Mouse (Mus musculus): Measurements from ENCODE around the gene Scp2.

The Scp2 gene

DNA sequence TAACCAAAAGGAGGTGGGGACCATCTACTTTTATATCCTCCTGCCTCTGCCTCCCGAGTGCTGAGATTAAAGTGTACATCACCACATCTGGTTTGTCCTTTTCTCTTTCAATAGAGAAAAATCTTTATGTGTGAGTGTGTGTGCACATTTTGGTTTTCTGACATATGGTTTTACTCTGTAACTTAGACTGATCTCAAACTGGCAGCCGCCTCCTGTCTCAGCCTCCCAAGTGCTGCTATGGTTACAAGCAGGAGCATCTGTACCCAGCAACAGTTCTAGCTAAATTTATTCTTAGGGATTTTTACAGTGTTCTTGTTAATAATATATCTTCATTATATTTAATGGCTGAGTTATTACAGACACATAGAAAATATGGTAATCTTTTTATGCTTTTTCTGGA, 87.6 kb downstream of the Scp2 start:
- no peak for DNase-seq

DNA sequence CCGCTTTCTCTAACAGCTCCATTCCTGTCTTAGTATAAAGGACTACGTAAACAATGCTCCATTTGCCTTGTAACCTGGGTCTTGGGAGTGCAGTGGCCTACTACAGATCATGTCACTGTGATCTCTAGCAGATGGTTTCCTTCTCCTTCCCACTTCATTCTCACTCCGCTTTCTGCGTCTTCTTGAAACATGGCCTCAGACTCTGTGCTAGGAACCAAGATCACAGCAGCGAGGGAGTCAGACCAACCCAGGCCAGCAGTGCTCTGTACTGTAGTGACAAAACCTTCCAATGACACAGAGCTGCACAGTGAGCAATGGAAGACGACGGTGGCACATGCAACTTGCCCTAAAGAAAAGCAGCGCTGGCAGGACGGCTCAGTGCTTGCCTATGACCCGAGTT, 88.9 kb downstream of the Scp2 start:
- DNase-seq, result no peak

DNA sequence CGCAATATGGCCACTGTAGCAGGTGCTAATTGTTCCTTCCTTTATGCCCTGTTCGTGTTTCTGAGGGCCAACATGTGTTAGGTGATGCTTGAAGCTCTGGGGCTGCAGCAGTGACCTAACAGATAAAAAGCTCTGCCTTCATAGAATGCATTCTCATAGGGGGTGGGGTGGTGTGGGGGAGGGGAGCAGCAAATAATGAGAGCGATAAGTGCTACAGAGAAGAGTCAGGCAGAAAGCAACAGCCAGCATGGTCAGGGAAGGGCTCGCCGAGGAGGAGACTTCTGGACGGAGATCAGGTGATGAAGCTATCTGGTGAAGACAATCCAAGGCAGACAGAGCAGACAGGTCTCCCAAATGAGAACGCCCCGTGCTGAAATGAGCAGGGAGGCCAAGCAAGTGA, 92.1 kb downstream of the Scp2 start:
- no peak for DNase-seq

DNA sequence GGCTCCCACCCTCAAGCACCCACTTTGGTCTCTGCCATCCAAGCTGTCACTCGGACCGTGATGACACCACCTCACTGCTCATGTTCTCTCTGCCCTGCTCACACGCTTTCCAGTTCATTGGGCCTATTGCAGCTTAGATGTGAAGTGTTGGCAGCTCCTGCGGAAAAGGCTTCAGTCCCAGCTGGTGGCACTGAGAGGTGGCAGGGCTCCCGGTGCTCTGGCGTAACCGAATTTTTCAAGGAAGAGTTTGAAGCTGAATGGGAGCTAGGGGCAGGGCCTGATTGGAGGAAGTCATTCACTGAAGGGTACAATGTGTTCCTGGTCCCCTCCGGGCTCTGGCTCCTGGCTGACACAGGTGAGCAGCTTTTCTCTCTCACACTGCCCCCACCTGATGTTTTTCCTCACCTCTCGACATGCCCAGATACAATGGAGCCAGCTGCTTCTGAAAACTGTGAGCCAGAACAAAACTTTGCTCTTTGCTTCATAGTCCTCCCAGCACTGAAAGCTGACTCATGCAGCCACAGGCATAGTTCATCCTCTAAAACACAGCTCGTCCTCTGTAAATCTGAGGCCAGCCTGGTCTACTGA, 93.0 kb downstream of the Scp2 start:
- peak; percentile 68 to 76 for DNase-seq

DNA sequence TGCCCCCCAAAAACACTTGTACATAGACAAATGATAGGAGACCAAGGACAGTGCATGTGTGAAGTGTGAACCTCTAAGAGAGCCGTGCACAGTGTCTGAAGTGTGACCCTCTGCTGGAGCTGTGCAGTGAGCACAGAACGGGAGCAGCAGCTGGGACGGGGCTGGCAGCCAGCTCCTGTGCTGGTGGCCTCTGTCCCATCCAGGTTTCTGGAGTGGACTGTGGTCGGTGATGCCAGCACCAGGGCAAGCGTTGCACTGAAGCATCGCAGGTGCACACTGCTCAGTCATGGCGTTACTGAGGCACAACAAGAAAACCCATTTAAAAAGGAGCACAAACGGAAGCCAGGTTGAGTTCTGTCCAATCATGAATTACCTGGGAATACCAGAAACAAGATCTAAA, 98.7 kb downstream of the Scp2 start:
- DNase-seq, result no peak

DNA sequence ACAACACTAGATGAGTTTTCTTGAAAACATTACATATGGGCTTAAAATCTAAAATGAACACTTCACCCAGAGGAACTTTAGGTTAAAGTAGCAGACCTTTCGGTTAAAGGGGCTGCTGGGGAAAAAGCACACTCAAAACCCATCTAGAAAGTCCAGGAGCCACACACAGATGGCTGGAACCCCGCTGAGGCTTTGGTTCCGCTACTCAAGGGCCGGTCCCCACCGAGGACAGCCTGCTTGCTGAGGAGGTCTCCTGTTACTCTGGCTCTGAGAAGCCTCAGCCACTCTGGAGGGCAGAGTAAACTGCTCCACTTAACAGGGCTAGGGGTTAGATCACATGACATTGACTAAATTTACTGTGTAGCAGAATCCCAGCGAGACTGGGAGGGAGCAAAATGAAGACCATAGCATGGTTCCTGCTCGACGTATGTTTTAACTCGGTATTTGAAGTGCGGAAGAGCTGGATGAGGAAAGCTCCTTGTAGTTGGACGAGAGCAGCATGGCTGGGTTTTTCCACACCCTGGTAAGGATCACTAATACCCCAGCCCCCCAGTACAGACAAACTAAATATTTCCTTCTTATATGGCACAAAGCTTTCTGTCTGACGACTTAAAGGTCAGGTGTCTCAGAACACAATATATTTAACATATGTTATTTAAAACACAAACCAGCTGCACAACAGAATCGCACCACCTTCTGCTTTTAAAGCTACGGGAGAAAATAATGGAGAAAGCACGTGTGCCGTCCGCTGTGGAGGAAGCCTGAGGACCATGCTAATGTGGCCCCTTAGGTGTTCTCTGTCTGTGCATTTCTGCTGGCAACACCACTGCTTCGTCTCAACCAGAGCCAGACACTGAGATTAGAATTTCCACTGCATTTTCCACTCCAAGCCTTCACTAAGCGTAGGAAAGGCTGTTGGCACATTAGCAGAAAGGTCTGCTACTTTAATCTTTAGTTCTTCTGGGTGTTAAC, 99.4 kb downstream of the Scp2 start:
- no peak for DNase-seq

DNA sequence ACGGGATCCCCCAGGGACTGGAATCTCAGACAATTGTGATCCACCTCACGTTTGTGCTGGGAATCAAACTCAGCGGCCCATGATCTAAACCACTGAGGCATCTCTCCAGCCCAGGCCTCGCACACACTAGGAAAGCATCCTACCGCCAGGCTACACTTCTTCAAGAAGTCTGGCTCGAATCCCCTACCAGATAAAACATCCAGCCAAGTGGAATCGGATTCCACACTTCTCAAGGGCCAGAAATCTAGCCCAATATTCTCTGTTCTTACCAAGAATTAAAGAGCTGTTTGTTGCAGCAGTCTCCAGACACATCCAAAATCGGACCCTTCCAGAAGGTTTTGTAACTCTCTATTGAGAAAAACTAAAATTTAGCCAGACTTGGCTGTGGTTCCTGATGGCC, 107.8 kb downstream of the Scp2 start:
- no peak for DNase-seq

DNA sequence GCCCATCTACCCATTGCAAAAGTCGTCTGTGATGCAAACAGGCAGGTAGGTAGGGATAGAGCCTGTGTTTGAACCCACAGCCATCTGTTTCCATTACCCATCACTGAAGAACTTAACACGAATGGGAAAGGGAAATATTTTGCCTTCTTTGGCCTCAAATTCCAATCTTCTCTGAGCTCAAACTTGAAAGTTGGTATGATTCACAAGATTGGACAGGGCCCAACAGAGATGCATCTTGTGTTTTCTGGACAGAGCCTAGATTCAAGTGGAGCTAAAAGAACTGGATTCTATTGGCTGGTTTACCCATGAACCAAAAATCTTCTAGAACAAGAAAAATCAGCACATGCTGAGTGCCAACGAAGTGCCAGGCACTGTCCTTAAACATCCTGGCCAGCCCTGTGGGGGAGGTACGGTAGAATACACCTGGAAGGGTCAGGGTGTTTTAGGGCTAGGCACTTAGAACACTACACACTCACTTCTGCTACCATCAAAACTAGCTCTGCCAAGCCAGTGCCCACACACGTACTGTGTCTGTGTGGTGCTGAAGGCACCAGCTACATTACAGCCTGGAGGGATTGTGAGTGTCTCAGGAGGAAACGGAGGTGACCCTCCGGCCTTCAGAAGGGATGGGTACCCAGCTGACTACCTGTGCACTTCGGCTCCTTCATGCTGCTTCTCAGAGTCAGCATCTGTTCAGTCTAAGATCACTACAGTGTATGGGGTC, 111.6 kb downstream of the Scp2 start:
- no peak for DNase-seq

DNA sequence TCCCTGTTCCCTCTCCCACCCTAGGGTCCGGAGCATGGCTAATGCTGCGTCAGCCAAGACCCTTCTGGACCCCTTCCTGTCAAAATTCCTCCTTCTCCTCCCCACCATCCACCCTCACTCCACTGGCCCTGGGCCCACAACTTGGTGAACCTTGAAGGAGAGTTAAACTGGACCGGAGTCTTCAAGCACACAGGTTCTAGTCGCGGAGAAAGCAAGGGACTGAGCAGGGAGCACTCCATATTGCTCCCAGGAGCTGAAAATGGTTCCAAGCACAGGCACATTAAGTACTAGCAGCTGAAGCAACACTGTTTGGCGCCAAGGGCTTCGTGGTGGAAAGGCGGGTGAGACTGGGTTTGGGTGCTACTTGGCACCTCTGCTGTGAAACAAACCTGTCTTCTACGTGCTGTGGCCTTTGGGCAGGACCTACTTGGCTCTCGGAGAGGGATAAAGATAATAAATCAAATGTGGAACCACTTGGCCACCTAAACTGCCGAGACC, 112.4 kb downstream of the Scp2 start:
- no peak for DNase-seq

DNA sequence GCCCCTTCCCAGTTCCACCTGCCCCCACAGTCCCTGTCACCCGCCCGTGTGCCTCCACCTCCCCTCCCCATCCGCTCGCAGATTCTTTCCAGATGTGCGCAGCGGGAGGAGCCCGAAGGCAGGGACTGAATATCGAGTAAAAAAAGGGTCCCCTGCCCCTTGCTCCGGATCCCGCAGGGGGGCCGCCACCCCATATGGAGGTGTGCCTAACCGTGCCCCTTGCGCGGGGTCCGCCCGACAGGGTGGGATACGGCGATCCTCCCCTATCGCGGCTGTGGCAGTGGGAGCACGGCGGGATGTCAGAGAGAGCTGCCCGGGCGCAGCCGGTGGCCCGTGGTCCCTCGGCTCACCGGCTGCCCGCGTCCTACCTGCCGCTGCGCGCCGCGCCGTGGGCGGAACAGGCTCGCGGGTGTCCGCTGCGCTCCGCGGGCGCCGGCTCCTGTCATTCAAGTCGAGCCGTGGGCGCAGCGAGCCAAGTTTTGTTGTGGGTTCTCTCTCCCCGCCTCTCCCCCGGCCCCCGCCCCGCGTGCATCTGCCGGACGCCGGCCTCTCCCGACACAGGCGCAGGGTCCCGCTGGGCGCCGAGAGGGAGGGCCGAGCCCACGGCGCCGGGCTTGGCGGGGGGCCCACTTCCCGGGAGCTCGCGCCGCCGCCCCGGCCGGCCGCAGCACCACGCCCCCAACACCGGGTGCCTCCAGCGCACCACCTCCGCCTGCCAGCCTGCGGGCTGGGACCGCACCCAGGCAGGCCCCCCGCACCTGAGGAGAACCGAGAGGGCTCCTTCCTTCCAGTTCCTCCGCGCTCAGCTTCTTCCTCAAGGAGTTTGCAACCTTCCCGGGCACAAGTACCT, 113.1 kb downstream of the Scp2 start:
- DNase-seq, result peak; percentile 31 to 53

DNA sequence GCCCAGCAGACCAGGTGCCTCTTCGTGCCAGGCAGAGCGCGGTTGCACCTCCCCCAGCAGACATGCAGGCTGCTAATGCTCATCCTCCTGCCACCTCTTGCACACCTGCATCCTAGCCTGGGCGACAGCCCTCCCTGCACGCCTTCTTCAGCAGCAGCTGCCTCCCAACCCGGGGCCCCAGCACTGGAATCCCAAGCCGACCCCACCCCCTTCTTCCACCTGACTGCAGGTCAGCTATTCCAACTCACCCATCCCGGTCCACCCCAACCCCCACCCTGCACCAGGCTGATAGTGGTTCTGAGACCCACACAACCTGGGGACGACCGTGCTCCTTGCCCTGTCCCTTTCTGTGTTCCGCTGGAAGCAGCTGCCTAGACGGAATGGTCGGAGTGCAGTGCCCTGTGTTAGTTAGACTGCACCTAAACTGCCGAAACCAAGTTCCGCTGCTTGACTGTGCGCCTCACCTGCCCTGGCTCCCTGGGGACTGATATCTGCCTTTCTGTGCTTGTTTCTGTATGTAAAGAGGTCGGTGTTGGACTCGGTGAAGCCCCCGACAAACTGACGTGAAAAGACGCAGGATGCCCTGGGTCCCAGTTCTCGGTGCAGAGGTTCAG, 113.8 kb downstream of the Scp2 start:
- DNase-seq, result no peak

DNA sequence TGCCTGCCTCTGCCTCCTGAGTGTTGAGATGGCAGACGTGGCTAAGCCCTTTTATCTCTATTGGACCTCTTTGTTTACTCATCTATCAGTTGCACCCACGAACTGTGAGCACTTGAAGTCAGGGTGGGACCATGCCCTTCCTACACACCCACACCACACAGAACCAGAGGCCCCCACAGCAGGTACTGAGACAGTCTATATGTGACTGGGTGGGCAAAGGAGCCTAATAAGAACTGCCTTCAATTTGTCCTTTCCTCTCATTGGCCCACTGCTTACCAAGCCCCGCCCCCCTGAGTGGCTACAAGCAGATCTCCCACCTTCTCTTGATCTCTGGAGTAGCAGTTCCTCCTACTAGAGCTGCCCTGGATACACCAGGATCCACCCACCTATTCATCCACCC, 118.6 kb downstream of the Scp2 start:
- no peak for DNase-seq

DNA sequence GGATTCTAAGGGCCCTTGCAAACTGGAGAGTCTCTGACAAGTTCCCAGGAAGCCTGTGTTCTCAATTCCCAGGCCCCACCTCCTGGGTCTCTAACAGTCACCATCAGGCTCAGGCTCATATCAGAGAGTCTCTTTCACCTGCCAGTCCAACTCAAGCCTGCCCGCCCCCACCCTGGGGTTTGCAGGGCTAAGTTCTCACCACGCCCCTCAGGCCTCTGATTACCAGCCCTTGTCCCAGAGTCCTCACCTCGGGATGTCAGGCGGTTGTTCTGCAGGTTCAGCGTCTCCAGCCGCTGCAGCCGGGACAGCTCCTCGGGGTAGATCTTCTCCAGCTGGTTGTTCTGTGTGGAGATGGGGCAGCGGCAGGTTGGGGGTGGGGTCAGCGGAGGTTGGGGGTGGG, 119.5 kb downstream of the Scp2 start:
- no peak for DNase-seq

DNA sequence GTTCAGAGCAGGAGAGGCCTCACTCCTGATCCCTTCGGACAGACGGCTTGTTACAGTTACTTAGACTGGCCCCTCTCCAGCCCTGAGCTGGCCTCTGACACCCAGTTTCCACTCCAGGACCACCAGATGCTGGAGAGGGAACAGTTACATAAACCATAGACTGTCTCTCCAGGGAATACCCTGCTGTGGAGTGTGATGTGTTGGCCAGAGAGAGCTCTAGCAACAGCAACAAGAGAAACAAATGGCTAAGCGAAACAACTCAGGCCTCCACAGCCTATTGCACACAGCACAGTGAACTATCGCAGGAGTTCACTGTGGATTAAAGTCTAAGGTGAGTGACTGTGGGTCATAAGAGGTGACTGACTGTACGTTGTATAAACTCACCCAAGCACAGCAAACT, 120.2 kb downstream of the Scp2 start:
- DNase-seq, result no peak

DNA sequence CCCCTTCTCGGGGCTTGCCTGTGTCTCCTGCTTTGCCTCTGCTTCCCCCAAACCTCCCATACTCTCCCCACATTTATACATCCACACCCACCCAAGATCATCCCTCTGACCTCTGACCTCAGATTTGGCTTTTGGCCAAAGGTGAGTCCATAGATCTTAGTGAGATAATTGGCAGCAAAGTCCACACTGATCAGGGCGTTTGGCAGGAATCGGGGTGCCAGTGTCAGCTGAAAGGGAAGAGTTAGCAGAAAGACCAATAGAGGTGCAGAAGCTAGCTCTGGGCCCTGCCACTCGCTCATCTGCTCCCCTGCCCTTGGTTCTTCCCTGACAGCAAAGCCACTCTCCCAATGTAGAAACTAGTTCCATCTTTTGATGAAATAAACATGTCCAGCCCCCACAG, 121.6 kb downstream of the Scp2 start:
- no peak for DNase-seq

DNA sequence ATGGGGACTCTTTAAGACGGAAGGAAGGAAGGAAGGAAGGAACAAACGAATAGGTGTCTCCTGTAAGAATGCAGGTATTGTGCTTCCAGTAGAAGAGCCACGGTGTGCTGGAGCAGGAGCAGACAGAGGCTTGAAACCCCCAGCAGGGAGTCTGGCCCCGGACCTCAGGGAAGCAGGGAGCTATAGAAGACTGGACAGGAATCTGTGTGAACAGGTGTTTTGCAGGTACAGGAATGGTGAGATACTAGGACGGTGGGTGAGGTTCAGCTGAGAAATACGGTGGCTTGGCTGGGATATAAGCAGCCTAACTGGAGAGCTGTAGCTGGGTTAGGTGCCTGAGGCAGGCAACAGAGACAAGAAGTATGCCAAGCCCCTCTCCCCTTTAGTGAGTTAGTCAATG, 124.6 kb downstream of the Scp2 start:
- DNase-seq, result no peak

DNA sequence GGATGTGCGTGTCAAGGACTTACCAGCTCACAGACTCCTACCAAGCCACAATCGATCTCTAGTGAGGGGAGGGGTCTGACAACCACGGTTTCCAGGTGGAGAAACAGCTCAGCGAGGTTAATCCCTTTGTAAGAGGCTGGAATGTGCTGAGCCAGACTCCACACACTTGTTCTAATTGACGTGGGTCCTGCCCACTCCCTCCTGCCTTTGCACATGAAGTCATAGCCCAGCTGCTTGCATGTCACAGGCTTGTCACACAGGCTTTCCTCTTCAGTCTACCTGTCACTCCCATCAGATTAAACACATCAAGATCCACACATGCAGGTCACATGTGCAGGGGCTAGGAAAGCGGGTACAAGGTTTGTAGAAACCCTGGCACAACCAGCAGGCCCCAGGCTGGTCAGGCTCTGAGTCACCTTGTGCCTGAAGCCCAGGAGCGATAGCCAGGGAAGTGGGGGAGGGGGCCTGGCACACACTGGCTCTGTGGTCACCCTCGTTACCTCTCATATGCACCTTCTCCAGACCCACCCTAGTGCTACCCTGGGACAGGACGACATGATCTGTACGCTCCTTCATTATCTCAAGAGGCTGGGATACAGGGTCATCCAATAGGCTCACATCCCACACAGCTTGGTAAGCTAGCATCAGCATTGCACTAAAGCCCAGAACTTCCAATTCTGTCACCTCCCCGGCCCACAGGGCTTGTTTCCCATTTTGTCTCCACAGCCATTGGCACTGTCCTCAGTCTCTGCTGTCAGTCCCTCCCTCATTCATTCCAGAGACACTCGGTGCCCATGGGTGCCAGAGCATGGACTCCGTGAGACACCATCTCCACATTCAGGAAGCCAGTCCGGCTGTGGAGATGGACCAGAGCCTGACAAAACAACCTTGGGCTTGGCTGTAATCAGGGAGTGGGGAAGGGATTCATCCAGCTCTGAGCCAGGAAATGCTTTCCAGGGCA, 125.6 kb downstream of the Scp2 start:
- DNase-seq, result no peak

DNA sequence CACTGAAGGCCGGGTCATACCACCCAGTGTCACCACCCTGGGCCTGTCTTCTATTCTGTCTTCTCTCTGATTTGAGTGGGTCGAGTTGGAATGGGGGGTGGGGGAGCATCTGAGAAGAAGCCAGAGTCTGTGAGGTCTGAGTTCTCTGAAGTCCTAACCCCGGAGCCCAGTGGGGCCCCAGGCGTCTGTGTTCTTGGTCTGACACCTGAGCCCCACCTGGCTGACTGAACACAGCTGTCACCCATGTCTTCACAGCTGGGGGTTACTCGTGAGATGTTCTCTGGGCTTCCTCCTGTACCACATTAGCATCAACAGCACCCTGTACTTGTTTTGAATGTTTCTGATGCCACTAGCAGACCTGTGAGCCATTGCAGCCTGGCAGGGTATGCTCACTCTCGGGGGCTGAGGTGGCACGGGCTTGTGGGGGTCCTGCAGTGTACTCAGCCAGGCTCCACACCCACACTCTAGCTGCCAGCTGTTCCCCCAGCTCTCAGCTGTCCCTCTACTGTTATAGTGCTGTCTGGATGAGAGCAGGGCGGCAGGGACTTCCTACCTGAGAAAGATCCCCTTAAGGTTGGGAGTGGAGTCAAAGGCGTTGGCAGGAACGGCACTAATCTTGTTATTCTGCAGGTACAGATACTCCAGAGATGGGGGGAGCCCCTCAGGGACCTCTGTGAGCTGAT, 126.4 kb downstream of the Scp2 start:
- DNase-seq, result no peak

DNA sequence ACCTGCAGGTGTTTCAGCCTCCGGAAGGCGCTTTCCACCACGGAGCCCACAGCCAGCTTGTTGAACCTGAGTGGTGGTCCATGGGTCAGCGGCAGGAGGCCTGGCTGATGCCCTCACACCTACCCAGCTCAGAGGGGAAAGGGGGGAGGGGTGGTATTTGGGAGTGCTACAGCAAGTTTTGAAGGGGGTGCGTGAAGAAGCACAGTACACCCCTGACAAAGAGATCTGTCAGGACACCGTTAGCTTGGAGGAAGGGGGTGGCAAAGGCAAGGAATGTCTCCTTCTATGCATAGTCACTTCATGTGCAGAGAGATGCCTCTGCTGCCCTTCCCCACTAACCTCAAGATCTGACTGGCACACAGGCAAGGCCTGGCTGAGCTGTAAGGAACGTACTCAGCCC, 127.0 kb downstream of the Scp2 start:
- DNase-seq, result no peak

DNA sequence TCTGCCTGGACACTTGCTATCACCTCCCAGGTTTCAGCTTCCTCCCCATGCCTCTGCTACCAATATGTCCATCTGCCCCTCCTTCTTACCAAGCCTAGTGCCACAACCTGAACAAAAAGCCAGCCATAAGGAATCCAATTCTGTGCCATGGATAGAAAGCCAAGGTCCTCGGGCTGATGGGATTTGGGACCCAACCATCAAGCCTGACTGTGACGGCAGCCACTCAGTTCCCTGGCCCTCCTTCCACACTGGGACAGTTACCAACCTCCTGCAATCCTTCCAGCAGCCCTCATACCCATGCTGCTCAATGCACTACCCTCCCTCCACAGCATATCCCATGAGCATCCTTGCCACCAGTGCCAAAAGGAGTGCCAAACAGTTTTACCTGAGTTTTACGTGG, 128.5 kb downstream of the Scp2 start:
- DNase-seq, result peak; percentile 47 to 53
